Mouse (Mus musculus) megakaryocyte progenitor cell, adult 5-6 weeks (primary cell): ENCODE results near the gene Ddx54. TPM values are rescaled to one million over a fixed set of nuclear protein-coding genes. Genes with fewer than 3 reads are reported as not detected.
A peak's percentile ranks its signal among the peaks of the same experiment; 100 is the strongest.

Experiments used
- ATAC-seq: replicated peaks from 2 replicates; pipeline ENCODE4 v1.8.0; 2016; ENCODE audit warnings: mild to moderate bottlenecking, moderate TSS enrichment, inconsistent platforms; ENCODE audit not compliant: poor library complexity
- total RNA-seq, 2 experiments: library from RNA; stranded (forward) in 1 of 2; stranded (reverse) in 1 of 2; fragments of 157-497, 149-512 nt in 1 of 2; fragments of 200-1000 nt in 1 of 2; gene quantifications; 2 replicates each; pipeline versions ENCODE4 v1.2.3 to v1.2.4; 2015 to 2017

Ddx54 gene
- total RNA-seq, 2 experiments from 2014 or later = 11.8 to 34.9 TPM

DNA sequence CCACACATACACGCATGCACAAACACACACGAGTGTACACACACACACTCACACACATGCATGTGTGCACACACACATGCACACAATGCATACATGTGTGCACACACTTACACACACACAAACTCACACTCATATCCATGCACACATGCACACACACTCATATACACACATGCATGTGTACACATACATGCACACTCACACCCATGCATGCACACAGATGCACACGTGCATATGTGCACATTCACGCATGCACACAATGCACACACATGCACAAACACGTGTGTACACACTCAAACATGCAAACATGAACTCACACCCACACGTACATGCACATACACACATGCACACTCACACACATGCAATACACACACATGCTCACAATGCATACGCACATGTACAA is 27.6 kb downstream of the Ddx54 start:
- no peak for ATAC-seq

DNA sequence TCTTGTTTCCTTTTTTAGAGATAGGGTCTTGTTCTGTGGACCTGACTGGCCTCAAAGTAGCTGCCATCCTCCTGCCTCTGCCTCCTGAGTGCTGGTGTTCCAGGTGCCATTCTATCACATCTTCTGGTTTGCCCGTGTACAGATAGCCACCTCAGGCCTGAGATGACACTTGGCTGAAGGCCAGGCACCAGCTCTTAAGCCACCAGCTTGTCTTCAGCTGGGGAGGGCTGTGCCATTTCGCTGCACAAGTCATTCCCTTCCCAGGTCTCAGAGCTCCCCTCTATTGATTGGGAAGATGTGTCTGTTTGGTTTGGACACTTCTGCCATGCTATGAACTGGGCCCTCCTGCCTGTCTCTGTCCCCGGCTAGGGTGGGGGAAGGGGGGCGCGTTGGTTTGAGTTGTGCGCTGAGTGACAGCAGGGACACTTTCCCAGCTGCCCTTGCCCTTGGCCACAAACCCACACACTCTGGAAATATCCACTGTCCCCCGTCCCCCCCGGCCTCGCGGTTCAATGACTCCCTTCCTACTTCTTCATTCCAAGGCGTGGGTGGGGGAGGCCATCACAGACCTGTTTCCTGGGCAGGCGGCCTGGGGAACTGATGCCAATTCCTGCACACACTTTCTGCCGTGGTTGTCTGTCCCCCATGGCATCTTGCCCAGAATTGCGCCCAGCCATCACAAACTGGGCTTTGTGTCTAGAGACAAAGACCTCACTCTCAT is 31.0 kb downstream of the Ddx54 start:
- ATAC-seq = peak; percentile 62

DNA sequence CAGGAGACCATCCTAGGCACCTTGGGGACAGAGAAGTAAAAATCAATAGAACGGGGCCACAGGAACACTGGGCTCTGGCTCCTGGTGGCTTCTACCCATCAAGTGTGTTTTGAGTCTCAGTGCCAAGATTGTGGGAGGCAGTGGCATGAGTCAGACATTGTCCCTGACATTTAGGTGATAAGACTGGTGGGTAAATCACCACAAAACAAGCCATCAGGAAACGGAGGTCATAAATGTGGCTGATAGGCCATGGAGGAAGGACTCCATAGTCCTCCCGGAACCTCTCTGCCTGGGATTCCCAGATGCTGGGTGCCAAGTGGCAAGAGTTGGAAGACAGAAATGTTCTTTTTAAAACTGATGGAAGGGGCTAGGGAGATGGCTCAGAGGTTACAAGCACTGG is 31.7 kb downstream of the Ddx54 start:
- ATAC-seq = peak; percentile 13; the same call in 1 of the 2 replicates

DNA sequence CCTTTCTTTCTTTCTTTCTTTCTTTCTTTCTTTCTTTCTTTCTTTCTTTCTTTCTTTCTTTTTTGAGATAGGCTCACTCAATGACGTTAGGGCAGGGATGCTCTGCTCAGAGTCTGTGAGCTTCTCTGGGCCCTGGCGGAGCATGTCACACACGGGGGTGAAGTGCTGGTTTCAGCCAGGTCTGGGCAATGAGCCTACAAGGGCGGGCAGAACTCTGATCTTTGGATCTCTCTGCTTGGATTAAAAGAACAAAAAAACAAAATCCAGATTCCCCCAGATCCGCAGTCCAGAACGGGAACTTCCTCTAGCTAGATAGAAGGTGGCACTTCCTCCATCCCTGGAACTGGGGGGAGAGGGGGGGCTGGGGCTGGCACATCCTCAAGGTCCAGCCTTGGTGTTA is 33.3 kb downstream of the Ddx54 start:
- no peak for ATAC-seq

DNA sequence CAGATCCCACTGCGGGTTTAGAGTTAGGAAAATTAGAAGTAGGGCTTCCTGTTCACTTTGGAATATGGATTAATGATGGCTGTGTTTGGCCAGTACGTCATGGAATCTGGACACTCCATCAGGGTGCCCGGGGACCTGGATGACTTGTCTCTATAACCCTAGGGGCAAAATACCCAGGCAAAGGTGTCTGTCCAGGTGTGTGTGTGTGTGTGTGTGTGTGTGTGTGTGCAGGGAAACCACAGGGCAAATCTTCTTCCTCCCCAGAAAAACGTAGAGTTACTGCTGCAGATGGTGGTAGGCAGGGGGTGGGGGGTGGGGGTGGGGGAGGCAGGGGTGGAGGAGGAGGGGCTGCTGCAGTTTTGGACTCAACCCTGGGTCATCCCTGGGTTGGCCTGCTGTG is 34.8 kb downstream of the Ddx54 start:
- no peak for ATAC-seq

DNA sequence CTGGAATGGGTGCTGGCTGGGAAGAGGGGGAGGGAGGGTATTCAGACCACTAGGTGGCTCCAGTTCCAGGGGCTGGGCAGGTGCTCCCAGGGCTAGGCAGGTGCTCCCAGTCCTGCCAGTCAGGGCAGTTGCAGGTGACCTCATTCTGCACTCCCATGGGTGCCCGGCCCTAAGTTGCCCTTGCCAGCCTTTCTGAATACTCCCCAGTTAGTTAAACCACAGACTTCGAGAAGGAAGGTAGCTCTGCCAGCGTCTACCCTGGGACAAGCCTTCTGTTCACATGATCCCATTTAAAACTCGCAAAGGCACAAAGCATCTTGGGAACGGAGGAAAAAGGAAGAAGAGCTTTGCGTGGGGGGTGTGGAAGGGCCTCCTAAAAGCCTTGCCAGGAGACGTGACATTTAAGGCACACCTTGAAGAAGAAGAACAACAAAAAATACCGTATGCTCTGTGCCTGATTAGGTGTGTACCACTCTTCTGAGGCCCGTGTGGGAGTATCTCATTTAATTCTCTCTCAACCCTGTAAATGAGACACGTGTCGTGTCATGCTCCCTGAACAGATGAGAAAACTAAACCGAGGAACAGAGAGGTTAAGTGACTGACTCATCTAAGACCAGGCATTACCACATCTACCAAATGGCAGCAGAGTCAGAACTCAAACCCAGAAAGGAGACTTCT is 35.4 kb downstream of the Ddx54 start:
- ATAC-seq = peak; percentile 1; the same call in 1 of the 2 replicates

DNA sequence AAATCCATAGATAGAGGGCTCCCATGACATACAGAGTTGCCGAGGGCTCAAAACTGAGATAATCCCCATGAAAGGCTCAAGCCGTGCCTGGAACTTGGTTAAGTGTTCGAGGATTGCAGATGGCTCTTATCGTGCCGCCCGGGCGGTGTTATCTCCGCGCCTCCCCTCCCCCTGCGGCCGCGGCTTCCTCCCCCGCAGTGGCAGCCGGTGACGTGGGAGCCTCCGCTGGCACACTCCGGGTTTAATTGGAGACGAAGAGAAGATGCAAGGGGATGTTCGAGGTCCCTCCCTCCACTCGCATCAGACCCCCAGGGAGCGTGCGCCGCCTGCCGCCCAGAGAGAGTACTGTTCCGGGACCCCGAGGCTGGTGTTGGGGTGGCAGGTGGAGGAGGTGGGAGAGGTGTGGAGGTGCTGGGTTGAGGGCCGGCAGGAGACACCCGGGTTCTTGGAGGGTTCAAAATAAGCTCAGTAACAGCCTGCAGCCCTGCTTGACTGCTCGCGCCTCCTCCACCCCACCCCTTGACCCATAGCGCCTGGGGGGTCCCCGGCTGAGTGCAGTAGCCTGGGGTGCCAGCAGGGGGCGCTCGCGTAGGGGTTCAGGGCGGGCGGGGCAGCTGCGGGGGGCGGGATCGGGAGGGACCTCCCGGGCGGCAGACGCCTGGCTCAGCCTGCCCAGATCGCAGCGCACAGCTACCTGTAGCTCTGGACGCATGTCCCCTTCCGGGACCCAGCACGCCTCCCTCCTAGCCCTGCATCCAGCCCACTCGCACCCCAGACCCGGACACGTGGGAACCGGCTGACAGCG is 36.2 kb downstream of the Ddx54 start, which contains the start of gene Rasal1:
Rasal1 (plus strand) TSS at position 244 of the 805 bp plus-strand sequence.
- ATAC-seq = peak; percentile 80

DNA sequence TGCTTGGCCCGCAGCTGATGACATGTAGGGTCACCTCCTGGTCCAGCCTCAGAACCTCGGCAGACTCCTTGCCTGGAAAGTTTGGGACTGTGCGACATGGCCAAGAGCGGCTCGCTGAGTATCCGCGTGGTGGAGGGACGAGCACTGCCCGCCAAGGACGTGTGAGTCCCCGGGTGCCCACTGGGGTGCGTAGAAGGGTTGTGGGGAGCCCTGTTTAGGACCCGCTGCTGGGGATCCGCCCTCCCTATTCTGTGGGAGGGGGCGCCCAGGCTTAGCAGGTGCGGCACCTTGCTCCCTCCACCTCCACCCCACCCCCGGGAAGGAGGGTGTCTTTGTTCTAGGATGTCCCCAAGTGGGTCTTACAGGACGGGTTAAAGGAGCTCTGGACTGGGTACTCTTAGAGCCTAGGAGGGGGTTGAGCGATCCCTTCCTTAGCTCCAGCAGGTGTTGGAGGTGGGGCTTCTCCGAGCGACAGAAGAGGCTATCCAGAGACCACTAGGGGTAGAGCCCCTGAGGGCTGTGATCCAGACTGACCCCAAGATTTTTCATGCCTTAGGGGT is 36.9 kb downstream of the Ddx54 start:
- ATAC-seq = no peak

DNA sequence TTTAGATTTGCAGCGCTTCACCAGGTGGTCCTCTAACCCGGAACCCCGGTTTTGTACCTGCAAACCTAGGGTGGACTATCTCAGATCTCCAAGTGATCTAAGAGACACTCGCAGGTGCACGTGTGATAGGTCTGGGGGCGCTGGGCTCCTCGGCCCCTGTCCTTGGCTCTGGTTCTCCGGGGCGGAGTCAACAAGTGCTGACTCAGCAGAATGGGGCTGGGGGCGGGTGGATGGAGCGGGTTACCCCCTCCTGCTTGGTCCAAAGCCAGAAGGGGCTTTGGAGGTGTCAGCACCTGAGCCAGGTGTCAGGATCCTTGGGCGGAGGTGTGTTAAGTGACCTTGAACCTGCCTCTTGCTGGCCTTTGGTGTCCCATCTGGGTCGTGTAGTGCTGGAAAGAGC is 37.4 kb downstream of the Ddx54 start:
- ATAC-seq = no peak

DNA sequence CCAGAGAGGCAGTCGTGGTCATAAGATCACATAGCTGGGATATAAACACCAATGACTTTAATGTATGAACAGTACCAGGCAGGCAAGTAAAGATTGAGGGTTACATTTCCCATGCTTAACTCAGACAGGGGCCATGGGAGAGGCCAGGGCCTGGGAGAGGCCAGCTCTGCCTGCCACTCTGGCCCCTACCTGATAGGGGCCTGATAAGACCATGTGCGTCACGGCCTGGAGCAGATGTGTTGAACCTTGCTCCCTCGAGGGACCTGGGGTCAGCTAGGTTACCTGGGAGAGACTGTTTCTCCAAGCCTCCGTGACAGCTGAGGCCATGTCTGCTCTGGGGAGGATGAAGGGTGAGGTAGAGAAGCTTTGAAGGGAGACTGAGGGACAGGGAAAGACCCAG is 38.7 kb downstream of the Ddx54 start:
- ATAC-seq = no peak

DNA sequence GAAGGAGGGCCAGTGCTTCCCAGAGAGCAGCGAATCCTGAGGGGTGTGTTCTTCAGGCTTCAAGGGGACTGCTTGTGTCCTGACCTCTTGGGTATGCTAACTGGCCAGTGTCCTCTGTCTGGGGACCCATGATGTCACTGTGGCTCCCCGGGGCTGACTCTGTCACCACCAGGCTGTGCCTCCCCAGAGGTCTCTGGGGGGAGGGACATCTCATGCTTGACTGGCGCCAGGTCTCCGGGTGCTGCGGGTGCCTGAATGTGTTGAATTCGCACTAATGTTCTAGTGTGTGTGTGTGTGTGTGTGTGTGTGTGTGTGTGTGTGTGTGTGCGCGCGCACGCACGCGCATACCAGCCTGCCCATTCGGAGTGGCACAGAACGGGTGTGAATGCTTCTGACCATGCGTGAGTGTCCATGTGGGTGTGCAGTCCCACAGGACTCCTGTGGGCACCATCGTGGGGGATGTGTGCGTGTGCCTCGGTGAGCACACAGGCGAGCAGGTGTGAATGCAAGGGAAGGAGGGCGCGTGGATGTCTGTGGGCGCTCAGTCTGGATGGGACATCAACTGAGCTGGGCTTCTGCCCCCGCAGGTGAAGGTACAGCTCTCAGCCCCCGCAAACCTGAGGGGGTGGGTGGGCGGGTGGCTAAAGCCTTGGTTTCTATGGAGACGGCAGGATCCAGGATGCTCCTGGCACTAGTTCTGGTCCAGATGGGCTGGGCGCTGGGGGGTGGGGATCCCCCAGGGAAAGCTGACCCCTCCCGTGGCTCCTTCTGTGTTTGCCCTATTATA is 40.6 kb downstream of the Ddx54 start:
- ATAC-seq = no peak

DNA sequence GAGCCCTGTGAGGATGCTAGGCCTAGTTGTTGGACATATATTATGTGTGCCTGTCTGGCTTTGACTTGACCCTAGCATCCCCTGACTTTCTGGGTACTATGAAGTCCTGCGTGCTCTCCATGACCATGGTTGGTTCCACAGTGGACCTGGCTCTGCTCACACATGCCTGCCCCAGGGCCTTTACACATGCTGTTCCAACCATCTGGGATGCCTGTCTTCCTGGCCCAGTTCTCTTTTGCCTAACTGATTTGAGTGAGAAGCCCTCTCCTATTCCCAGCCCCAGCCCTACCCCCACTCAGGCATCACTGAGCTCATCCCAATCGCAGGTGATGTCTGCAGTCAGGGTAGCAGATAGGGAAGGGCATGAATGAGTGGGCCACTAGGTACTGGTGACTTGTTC is 41.3 kb downstream of the Ddx54 start:
- ATAC-seq = no peak

DNA sequence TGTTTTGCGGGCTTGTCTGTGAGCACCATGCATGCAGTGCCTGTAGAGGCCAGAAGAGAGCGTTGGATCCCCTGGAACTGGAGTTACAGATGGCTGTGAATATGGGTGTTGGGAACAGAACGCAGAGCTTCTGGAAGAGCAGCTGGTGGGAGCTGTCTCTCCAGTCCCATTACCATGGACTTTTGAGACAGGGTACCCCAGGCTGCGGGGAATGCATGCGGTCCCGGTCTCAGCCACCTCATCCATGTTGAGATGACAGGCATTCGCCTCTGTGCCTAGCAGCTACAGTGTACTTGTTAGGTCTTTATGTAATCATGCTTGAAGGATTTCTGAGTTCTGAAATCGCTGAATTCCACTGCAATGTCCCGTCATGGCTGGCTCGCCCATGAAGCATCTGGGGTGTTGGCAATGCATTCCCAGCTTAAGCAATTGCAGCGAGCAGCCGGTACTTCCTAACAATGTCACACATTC is 43.8 kb downstream of the Ddx54 start:
- no peak for ATAC-seq

DNA sequence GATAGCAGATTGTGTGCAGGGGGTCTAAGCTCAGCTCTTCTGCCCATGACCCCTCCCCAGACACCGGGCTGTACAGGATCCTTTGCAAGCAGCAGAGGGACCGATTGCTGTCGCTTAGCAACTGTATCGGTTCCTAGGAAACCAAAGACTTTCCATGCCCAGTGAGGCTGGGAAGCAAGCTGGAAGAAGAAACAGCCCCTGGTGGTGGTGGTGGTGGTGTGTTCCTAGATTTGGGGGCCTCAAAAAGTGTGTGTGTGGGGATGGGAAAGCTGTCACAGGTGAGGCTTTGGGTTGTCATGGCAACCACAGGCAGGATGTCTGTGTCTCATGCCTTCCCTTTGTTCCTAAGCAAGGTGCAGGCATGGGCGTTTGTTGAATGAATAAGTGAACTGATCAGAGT is 48.3 kb downstream of the Ddx54 start:
- no peak for ATAC-seq

DNA sequence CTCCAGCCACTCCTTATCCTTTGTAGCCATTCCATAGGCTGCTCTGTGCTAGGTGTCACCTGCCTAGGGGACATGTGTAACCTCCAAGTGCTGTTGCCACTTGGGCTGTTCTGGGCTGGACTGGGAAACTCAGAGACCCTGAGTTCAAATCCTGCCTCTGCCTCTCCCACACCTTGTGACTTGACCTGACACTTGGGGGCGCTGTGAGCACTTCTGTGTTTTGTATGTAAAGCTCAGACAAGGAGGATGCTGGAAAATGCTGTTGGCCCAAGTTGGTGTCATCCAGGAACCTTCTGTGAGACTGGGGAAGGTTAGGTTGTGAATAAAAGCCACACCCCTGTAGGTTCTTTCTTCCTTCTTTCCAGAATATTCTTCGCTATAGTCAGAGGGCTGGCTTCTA is 52.3 kb downstream of the Ddx54 start:
- ATAC-seq = no peak

DNA sequence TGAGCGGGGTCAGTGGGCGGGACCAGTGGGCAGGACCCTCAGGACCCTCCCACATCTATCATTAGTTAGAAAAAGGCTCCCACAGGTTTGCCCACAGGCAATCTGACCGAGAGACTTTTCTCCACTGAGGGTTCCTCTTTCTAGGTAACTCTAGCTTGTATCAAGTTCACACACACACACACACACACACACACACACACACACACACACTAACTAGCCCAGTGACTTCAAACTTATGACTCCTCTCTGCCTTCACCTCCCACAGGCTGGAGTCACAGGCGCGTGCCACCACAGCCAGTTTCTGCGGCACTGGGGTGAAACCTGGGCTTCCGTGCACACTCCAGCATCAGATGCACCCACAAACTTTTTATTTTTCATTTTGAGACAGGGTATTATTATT is 56.2 kb downstream of the Ddx54 start:
- no peak for ATAC-seq

DNA sequence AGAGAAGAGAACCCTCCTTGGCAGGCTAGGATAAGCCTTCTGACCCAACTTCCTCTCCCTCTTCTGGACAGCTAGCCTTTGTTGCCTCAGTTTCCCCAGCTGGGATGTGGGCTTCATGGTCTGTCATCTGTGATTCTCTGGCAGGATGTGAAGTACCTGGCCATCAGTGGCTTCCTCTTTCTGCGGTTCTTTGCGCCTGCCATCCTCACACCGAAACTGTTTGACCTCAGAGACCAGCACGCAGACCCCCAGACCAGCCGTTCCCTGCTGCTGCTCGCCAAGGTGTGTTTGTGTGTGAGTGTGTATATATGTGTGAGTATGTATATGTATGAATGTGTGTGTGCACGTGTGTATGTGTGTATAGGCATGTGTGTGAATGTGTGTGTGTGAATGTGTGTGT is 57.6 kb downstream of the Ddx54 start:
- ATAC-seq = no peak

DNA sequence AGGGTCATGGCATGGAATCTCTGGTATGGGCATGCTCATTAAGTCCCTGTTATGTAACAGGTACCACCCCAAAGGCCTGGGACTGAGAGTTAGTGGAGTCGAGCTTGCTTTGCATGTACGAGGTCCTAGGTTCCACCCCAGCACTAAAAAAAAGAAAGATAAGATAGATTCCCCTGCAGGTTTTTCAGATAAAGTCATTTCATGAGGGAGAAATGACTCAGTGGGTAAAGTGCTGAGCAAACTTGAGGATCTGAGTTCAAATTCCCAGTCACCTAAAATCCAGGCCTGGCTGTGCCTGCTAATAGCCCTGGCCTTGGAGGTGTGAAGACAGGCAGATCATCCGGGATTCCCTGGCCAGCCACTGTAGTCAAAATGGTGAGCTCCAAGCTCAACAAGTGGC is 59.3 kb downstream of the Ddx54 start:
- no peak for ATAC-seq

DNA sequence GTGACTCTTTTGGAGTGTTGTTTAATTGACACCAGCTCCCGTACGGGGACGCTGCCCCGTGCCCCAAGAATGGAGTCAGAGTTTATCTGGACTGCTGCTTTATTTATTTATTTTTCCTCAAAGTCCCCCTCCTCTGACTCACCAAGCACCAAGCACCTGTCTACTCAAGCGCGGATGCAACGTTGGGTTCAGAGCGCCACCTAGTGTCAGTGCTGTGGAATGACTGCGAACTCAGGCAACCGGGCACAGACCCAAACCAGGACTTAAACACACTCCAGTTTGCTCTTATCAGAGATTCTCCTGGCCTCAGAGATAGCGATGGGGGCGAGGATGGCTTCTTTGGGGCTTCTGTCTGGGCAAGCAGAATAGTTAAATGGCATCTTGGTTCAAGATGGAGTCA is 61.1 kb downstream of the Ddx54 start:
- ATAC-seq = peak; percentile 79
